Mouse (Mus musculus): ENCODE measurements around the gene Mcrip1.

DNA sequence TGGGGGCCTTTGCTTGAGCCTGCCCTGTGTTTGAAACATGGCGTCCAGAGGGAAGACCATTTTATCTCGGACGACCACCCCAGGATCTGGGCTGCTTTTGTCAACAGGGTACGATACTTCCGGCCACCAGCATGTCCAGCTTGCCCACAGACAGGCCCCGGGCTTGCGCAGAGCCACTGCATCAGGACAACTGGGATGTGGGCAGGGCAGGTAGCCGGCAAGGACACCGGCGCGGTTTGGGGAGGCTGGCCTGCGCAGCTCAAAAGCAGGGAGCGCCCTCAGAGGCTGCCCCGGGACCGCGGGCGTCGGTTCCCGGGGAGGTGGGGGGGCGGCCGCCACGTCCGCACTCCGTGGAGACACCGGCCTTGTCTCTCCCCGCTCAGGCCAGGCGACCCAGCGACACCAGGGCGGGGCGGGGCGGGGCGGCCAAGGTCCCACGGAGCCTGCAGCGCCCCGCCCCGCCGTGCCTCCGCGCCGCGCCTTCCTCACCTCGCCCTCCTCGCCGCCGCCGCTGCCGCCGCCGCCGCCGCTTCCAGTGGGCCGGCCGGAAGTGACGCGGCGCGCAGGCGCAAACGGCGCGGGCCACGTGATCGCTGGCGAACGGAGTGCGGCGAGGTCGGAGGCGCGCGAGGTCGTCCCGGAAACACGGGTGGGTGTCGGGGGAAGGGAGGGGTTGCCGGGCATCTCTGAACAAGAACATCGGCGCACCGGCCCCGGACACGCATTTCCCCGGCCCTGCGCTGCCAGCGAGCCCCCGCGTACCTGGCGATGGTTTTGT is at the start of gene Mcrip1:
- TF ChIP-seq CTCF (IDR thresholded peaks at IDR 0.05; ENCODE audit: borderline replicate concordance, insufficient read depth, low read length), result no peak
- peak; percentile 71 for TF ChIP-seq POLR2A (IDR thresholded peaks at IDR 0.05; ENCODE audit: low read depth, low read length)
